Mouse (Mus musculus) limb, embryonic 10.5 days (tissue): Measurements from ENCODE around the gene Tns1. TPM values are rescaled to one million over a fixed set of nuclear protein-coding genes. Genes with fewer than 3 reads are reported as not detected.
A peak's percentile ranks its signal among the peaks of the same experiment; 100 is the strongest.

ENCODE experiments used
- DNase-seq: peaks from one replicate; pipeline ENCODE4 v3.0.0-alpha.2; 2017; ENCODE audit warnings: low spot score
- H3K27ac ChIP-seq: fragments of 300-500 bp; sonication (generic); 2 replicates; pipeline ENCODE4 v1.5.1; 2016; ENCODE audit warnings: mild to moderate bottlenecking
- H3K27me3 ChIP-seq: fragments of 300-500 bp; sonication (generic); 2 replicates; pipeline ENCODE4 v1.6.1; 2016; ENCODE audit warnings: low read depth, mild to moderate bottlenecking; ENCODE audit not compliant: poor library complexity, severe bottlenecking
- H3K36me3 ChIP-seq: fragments of 300-500 bp; sonication (generic); 2 replicates; pipeline ENCODE4 v1.6.1; 2016; ENCODE audit warnings: mild to moderate bottlenecking, moderate library complexity
- H3K4me1 ChIP-seq: fragments of 300-500 bp; sonication (generic); 2 replicates; pipeline ENCODE4 v1.6.1; 2016
- H3K4me3 ChIP-seq: fragments of 300-500 bp; sonication (generic); 2 replicates; pipeline ENCODE4 v1.5.1; 2016; ENCODE audit warnings: mild to moderate bottlenecking, moderate library complexity
- H3K9me3 ChIP-seq: fragments of 300-500 bp; sonication (generic); replicated peaks from 2 replicates; pipeline ENCODE4 v1.6.1; 2016; ENCODE audit warnings: mild to moderate bottlenecking
- WGBS: fragments of 180-500 bp; shearing (Covaris S2); methylation state at CpG from one replicate; pipeline ENCODE4 v1.1.7; 2016; 5-methylcytosine and 5-hydroxymethylcytosine counted together
- polyA plus RNA-seq: library from polyadenylated mRNA; unstranded; fragments of >200 nt; fragmentation: Nextera tagmentation; extraction: Ambion mirVana; gene quantifications from 2 replicates; pipeline ENCODE4 v1.2.1, GENCODE M21; 2016

Tns1 gene
- polyA plus RNA-seq, 1 experiment from 2014 or later: 46.7 TPM

DNA sequence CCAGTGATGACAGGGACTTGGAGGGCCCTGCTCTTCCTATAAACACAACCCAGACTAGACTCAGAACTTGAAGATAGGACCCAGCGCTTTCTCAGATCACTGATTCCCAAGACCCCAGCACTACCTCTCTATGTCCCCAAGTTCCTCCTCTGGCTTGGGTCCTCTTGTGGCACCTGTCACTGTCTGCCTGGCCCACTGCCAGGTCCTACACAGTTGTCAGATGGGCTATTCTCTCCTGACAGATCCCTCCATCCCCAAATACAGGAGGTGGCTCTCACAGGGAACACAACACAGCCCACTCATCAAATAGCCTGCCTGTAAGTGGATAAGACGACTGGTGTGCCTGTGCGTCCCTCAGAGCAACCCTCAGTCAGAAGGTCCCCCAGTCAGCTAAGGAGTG is 101.3 kb downstream of the Tns1 start:
- WGBS: 88% methylated on average over 3 of the region's 3 CpGs
- DNase-seq: no peak
- H3K9me3 ChIP-seq: no peaks in the 10 kb centered on the region
- H3K27ac ChIP-seq: peak overlapping the region; percentile 47; the same call in 1 of the 2 replicates
- peaks cover 66% of the 10 kb centered on the region for H3K4me1 ChIP-seq
- H3K36me3 ChIP-seq: no peaks in the 10 kb centered on the region
- no peak overlapping the region for H3K4me3 ChIP-seq
- H3K27me3 ChIP-seq: no peaks in the 10 kb centered on the region

DNA sequence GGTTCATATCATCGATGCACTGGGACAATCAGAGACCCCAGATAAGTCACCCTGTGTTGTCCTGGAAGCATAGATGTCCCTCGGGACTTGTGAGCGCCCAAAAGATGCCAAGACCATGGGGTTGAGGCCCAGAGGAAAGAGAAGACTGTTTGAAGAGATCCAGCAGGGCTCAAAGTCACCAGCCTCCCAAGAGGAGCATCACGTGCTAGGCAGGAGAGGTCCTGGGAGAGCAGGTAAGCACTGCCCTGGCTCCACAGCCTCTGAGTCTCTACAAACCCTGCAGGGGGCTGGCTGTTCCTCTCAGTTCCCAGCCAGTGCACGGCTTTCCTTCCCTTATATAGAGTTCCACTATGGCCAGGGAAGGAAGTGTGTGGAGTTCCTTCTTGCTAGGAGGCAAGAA is 101.7 kb downstream of the Tns1 start:
- no peaks in the 10 kb centered on the region for H3K9me3 ChIP-seq
- H3K36me3 ChIP-seq: no peaks in the 10 kb centered on the region
- 84% methylated on average over 5 of the region's 5 CpGs for WGBS
- no peak overlapping the region for H3K4me3 ChIP-seq
- H3K4me1 ChIP-seq: peaks cover 65% of the 10 kb centered on the region
- no peaks in the 10 kb centered on the region for H3K27me3 ChIP-seq
- H3K27ac ChIP-seq: peak overlapping the region; percentile 47; the same call in 1 of the 2 replicates
- DNase-seq: no peak

DNA sequence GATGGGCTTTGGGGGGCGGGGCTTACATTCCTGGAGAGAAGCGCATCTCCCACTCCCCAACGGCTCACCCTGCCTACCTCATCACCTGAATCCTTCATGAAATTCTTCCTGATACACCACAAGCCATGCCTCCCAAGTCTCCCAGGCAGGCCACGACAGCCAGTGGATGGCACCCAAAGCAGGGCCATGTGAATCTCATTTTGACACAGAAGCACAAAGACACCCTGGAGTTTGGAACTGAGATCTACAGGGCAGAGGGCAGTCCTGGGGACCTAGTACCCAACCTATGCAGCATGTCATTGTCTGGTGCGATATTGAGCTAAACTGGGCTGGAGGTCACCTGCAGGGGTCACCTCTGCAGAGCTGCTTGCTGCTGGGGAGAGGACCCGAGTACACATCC is 104.0 kb downstream of the Tns1 start:
- no peaks in the 10 kb centered on the region for H3K36me3 ChIP-seq
- no peak overlapping the region for H3K4me3 ChIP-seq
- 68% methylated on average over 6 of the region's 6 CpGs for WGBS
- no peak overlapping the region for H3K27ac ChIP-seq
- H3K4me1 ChIP-seq: peaks cover 65% of the 10 kb centered on the region
- no peaks in the 10 kb centered on the region for H3K27me3 ChIP-seq
- no peaks in the 10 kb centered on the region for H3K9me3 ChIP-seq
- DNase-seq: no peak

DNA sequence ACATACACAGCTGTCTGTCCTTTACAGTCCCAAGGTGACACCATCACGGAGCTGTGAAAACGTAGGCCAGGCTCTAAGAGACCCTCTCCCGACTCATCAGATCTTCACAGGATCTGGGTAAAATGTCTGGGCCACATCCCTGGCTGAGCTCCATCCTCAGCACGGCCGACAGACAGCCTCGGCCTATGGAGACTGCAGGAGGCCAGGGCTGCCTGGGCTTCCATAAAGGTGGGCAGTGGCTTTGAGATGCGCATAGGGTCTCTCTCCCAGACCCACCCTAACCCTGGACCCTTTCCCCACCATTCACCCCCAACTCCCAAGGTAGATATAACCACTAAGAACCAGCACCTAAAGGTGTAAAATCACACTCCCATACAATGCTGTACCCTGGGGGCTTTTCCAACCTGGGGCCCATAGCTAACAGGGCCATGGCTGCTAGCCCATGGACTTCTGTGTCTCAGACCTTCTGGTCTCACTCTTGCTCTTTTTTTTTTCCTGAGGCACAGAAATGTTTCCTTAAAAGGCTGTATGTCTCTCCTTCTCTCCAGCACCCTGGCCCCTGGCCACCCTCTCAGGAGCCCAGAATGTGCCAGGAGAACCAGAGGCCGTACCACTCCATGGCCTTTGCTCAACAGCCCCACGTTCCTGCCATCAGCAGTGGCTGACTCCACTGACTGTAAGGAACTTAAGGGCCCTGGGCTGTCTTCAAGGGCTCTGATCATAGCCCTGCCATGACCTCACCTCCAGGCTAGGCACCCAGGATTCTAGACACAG is 106.7 kb downstream of the Tns1 start:
- Histone ChIP-seq H3K4me3 (no peak overlapping the region), H3K9me3 (no peaks in the 10 kb centered on the region), H3K36me3 (peaks cover 13% of the 10 kb centered on the region), H3K27me3 (no peaks in the 10 kb centered on the region), H3K27ac (peak overlapping the region; percentile 36; the same call in 1 of the 2 replicates), H3K4me1 (peaks cover 56% of the 10 kb centered on the region)
- 60% methylated on average over 9 of the region's 9 CpGs for WGBS
- DNase-seq: no peak

DNA sequence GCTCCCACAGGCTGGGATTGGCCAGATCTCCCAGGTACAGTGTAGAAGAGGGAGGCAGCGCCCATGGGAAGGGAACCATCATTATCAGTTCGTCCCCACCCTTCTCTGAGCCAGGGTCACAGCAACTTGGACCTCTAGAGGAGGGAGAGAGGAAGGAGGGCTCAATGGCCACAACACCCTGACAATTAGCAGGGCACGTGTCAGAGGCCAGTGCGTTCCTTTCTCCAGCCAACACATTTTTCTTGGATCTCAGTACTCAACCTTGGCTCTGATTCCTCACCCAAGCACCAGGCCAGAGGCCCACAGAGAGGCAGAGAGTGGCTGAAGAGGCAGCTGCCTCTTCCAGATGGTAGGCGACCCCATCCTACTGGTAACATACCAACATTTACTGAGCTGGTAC is 107.6 kb downstream of the Tns1 start:
- WGBS: 76% methylated on average over 5 of the region's 5 CpGs
- Histone ChIP-seq H3K27ac (peak overlapping the region; percentile 77; the same call in 1 of the 2 replicates), H3K27me3 (no peaks in the 10 kb centered on the region), H3K4me3 (no peak overlapping the region), H3K36me3 (peaks cover 23% of the 10 kb centered on the region), H3K4me1 (peaks cover 50% of the 10 kb centered on the region), H3K9me3 (no peaks in the 10 kb centered on the region)
- no peak for DNase-seq

DNA sequence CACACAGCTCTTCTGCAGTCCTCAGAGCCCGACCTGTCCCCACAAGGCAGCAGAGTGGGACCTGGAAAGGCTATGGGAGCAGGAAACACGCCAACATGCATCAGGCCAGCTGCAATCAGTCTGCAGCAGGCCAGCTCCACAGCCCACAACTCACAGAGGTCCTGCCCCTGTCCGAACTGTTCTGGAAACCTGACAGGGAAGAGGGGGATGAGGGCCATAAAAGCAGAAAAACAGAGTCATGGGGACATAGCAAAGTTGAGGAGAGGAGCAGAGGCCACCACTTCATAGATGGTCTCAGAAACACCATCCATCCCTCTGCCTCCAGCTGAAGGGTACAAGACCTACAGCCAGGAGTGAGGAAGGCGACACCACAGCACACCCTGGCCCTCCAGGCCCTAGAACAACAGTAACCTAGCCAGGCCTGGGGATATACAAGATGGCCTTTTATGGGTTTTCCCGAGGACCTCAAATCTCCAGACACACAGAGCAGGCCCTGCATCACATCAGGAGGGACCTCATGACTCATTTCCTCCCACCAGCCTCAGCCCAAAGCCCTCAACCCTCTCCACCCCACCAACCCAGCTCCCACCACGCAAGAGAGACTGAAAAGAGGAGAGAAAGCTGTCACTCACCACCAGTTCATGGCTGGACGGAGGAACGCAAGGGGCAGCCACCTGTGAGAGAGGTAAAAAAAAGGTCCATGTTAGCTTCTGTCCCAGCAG is 108.6 kb downstream of the Tns1 start:
- H3K27ac ChIP-seq: peak overlapping the region; percentile 77
- no peak overlapping the region for H3K4me3 ChIP-seq
- no peak for DNase-seq
- 62% methylated on average over 8 of the region's 8 CpGs for WGBS
- no peaks in the 10 kb centered on the region; the same call in 1 of the 2 replicates for H3K9me3 ChIP-seq
- peaks cover 46% of the 10 kb centered on the region for H3K4me1 ChIP-seq
- no peaks in the 10 kb centered on the region for H3K27me3 ChIP-seq
- H3K36me3 ChIP-seq: peaks cover 31% of the 10 kb centered on the region

DNA sequence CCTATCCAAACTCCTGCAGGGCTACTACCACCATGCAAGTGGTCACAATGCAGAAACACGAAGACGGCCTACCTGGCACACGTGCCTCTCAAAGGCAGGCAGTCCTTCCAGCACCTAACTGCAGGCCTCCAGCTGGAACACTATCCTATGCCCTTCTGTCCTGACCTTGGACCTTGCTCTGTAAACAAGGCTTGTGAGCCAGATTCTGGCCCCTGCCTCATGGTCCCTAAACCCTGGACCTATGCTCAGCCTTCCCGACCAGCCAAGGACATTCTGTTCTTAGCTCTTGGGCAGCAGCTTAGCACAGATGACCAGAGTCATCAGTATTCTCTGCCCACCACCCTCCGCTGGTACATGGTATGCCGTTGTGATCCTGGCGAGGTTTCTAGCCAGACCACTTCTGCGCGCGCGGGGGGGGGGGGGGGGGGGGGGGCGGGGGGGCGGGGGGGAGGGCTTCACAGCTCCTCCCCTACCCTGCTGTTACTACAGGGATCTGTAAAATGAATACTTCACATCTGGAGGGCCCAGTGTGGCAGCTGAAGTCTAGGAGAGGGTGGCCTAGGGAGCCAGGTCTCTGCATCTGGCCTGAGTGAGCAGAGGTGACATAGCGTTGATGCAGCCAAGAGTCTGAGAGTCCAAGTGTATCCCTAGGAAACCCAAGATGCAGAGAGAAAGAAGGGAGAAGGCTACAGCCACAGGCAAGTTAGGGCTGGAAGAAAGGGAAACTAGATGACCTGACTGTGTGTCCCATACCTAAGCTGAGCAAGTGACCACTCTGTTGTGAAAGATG is 109.5 kb downstream of the Tns1 start:
- H3K4me1 ChIP-seq: peaks cover 45% of the 10 kb centered on the region
- DNase-seq: no peak
- 61% methylated on average over 11 of the region's 14 CpGs for WGBS
- H3K27ac ChIP-seq: peak overlapping the region; percentile 77
- peaks cover 34% of the 10 kb centered on the region for H3K36me3 ChIP-seq
- no peaks in the 10 kb centered on the region; the same call in 1 of the 2 replicates for H3K9me3 ChIP-seq
- no peak overlapping the region for H3K4me3 ChIP-seq
- no peaks in the 10 kb centered on the region for H3K27me3 ChIP-seq

DNA sequence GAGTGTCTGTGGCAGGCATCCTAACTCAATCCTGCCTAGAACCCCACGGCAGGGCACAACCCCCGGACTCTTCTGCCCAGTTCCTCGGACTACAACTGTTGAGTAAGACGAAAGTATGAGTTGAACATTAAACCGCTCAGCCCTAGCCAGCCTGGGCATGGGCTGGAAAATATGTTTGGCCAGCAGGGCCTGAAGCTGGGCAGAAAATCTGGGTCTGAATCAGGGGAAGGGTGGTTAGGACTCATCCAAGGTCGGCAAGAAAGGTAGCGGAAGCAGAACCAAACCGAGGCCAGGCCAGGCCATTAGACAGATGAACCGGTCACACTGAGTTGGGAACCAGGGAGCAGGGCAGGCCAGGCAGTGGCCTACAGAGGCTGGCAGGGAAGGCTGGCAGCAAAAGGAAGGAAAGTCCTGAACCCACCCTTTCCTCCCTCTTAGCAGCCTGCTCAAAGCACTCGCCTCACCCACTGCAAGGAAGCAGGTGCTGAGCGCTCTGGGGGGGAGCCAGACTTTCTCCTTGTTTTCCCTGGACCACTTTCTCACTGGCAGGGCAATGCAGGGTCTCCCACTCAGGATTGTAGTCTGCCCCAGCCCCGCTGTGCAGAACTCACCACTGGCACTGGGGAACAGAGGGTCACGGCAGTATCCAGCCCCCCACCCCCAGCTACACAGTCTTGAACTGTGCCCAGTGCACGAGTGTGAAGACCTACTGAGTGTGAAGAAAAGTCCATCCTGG is 110.8 kb downstream of the Tns1 start:
- no peak for DNase-seq
- Histone ChIP-seq H3K27me3 (no peaks in the 10 kb centered on the region), H3K4me1 (peaks cover 57% of the 10 kb centered on the region), H3K4me3 (no peak overlapping the region), H3K27ac (no peak overlapping the region), H3K9me3 (no peaks in the 10 kb centered on the region; the same call in 1 of the 2 replicates), H3K36me3 (peaks cover 34% of the 10 kb centered on the region)
- WGBS: 93% methylated on average over 14 of the region's 14 CpGs

DNA sequence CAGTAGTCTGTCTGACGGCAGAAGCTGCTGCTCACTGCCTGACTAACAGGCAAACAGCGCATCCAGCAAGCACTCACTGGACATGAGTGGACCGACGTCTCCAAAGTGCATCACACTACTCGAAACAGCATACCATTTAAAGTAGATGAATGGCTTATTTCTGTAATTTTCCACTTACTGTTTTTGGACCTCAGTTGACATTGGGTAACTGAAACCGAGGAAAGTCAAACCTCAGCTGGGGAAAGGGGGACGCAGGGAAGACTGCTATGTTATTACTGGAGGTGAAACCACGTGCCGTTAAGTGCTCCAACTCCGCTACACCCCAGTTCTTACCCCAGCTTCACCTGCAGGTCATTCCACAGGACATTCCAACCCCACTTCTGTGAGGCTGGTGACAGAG is 111.5 kb downstream of the Tns1 start:
- Histone ChIP-seq H3K9me3 (no peaks in the 10 kb centered on the region; the same call in 1 of the 2 replicates), H3K27me3 (no peaks in the 10 kb centered on the region), H3K4me1 (peaks cover 62% of the 10 kb centered on the region), H3K36me3 (peaks cover 34% of the 10 kb centered on the region), H3K27ac (no peak overlapping the region), H3K4me3 (no peak overlapping the region)
- 91% methylated on average over 10 of the region's 10 CpGs for WGBS
- DNase-seq: no peak

DNA sequence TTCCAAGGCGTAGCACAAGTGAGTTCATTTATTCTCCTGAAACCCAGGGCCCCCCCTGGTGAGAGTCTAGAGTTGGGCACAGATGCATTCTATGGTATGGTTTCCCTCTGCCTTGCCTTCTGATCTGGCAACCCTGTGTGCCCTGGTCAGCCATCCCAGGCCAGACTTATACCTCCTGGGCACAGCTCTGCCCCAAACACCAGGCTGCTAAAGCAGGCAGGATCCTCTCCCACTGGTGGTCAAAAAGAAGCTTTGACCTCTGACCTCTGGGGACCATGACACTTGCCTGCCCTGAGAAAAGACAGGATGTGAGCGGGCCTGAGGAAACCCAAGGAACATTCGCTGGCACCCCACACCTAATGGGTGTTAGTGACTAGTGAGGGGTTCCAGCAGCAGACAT is 114.8 kb downstream of the Tns1 start:
- Histone ChIP-seq H3K9me3 (no peaks in the 10 kb centered on the region; the same call in 1 of the 2 replicates), H3K27me3 (no peaks in the 10 kb centered on the region), H3K4me3 (no peak overlapping the region), H3K4me1 (peaks cover 46% of the 10 kb centered on the region), H3K27ac (no peak overlapping the region), H3K36me3 (peaks cover 37% of the 10 kb centered on the region)
- WGBS: 81% methylated on average over 3 of the region's 3 CpGs
- no peak for DNase-seq

DNA sequence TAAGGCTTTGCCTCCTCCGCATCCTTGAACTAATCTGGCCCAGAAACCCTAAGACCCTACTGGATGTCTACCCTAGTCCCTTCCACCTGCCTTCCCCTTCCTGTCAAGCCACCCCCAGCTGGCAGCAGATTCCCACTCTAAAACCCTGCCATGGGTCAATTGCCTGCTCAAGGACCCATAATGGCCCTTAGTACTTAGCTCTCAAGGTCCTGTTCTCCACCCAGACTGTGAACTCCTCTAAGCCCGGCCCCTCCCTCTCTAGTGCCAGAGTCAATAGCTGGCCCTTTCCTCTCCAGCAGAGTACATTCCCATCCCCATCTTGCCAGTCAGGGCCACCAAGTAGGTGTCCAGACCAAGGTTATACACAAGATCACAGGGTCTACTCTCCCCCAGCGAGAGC is 115.3 kb downstream of the Tns1 start:
- H3K4me1 ChIP-seq: peaks cover 43% of the 10 kb centered on the region
- peaks cover 37% of the 10 kb centered on the region for H3K36me3 ChIP-seq
- no peaks in the 10 kb centered on the region for H3K27me3 ChIP-seq
- no peak for DNase-seq
- WGBS: 93% methylated on average over 3 of the region's 3 CpGs
- H3K4me3 ChIP-seq: no peak overlapping the region
- H3K27ac ChIP-seq: peak overlapping the region; percentile 27
- no peaks in the 10 kb centered on the region; the same call in 1 of the 2 replicates for H3K9me3 ChIP-seq

DNA sequence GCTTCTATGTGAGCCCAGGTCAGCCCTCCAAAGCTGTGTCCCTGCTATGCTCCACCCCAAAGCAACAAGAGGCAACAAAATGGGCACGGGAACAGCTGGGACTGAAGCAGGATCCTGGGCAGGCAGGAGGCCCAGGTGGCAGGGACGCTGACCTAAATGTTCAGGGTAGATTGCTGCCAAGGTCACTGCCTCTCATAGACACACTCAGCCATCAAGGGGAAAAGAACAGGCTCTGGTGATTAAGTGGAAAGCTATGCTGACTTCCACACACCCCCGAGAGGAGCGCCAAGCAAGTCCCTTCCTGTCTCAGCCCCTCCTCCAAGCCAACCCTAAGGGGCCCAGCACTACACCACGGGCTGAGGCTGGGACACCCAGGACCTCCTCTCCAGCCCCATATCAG is 115.8 kb downstream of the Tns1 start:
- peaks cover 33% of the 10 kb centered on the region for H3K36me3 ChIP-seq
- no peak for DNase-seq
- peak overlapping the region; percentile 27 for H3K27ac ChIP-seq
- peaks cover 39% of the 10 kb centered on the region for H3K4me1 ChIP-seq
- WGBS: 56% methylated on average over 5 of the region's 5 CpGs
- no peaks in the 10 kb centered on the region for H3K27me3 ChIP-seq
- H3K9me3 ChIP-seq: no peaks in the 10 kb centered on the region; the same call in 1 of the 2 replicates
- H3K4me3 ChIP-seq: no peak overlapping the region
